Mouse (Mus musculus) kidney, adult 2 months (tissue): ENCODE results near the gene Crcp.

Source experiments
- CTCF ChIP-seq: fragments of 200-500 bp; conservative IDR thresholded peaks from 2 replicates; pipeline ENCODE4 v1.5.1; 2011; ENCODE audit warnings: low read depth, mild to moderate bottlenecking, control low read depth, low read length, moderate library complexity, mixed read lengths; ENCODE audit not compliant: insufficient read depth, insufficient read length
- POLR2A ChIP-seq: fragments of 200-500 bp; IDR thresholded peaks from one replicate; pipeline ENCODE4 v1.6.1; 2011; ENCODE audit warnings: low read depth, low read length, control low read depth

GRCm38 (mm10) chr5:130101724-130102123 is 72.6 kb downstream of the Crcp start:
- TF ChIP-seq POLR2A (no peak), CTCF (no peak)
